19 mouse cellular contexts compared by ENCODE assay signal in the genomic region with DNA sequence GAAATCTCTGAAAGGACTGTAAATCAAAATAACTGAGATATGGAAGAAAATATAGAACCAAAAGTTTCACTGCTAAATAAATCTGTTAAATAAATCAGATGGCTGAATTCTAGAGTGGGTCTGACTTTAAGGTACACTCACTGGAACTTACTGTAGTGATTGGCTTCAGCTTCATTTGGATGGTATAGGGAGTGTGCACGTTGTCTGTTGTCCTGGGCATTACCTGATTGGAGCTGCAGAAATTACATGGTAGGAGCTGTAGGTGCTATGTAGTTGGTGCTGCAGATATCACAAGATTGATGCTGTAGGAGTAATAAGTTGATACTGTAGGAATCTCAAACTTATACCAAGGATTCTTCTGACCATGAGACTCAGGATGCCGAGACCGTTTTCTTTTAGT. TPM values are rescaled to one million over a fixed set of nuclear protein-coding genes. Genes with fewer than 3 reads are reported as not detected.
DNase-seq lines count a peak whose midpoint lies in the region; ATAC-seq lines count a peak whose summit lies in the region.
"Had no signal": no experiment of that assay in that cellular context is flagged by ENCODE, and none has a peak within 500 bp of the region (broad histone marks: within the 10 kb centered on the region; RNA-seq: fewer than 3 reads in every experiment).

No protein-coding gene starts in this region.

- H3K4me1 ChIP-seq in hindbrain, embryonic 11.5 days (replicated peaks; ENCODE audit: control insufficient read depth, insufficient read depth, low read length), result no peaks in the 10 kb centered on the region
- H3K4me1 ChIP-seq in hindbrain, embryonic 10.5 days (replicated peaks), result no peaks in the 10 kb centered on the region
- no peaks in the 10 kb centered on the region for H3K4me1 ChIP-seq in midbrain, embryonic 11.5 days (ENCODE audit: control insufficient read depth, insufficient read depth, low read length)
- no peaks in the 10 kb centered on the region for H3K4me1 ChIP-seq in midbrain, embryonic 15.5 days
- H3K4me1 ChIP-seq: heart, embryonic 12.5 days; limb, embryonic 13.5 days; midbrain, embryonic 12.5 days; neural tube, embryonic 12.5 days had no signal

- no peaks in the 10 kb centered on the region for H3K27me3 ChIP-seq in hindbrain, embryonic 11.5 days (ENCODE audit: control insufficient read depth, insufficient read depth, low read length)
- no peaks in the 10 kb centered on the region for H3K27me3 ChIP-seq in hindbrain, embryonic 10.5 days (ENCODE audit: insufficient read depth, poor library complexity, severe bottlenecking)
- no peaks in the 10 kb centered on the region for H3K27me3 ChIP-seq in midbrain, embryonic 11.5 days (ENCODE audit: control insufficient read depth, insufficient read depth, low read length)
- H3K27me3 ChIP-seq in midbrain, embryonic 15.5 days (replicated peaks), result no peaks in the 10 kb centered on the region
- H3K27me3 ChIP-seq: heart, embryonic 12.5 days; limb, embryonic 13.5 days; midbrain, embryonic 12.5 days; neural tube, embryonic 12.5 days had no signal

- H3K36me3 ChIP-seq in hindbrain, embryonic 11.5 days (ENCODE audit: control insufficient read depth, insufficient read depth, low read length), result 0 out of 2 replicates have a peak, but pooled peaks cover 2% of the 10 kb centered on the region
- no peaks in the 10 kb centered on the region for H3K36me3 ChIP-seq in hindbrain, embryonic 10.5 days
- H3K36me3 ChIP-seq in midbrain, embryonic 11.5 days (ENCODE audit: control insufficient read depth, insufficient read depth, low read length), result no peaks in the 10 kb centered on the region
- no peaks in the 10 kb centered on the region for H3K36me3 ChIP-seq in midbrain, embryonic 15.5 days (replicated peaks)
- H3K36me3 ChIP-seq: heart, embryonic 12.5 days; limb, embryonic 13.5 days; midbrain, embryonic 12.5 days; neural tube, embryonic 12.5 days had no signal

- H3K4me3 ChIP-seq in hindbrain, embryonic 11.5 days (ENCODE audit: low read depth, low read length), result no peak overlapping the region
- no peak overlapping the region for H3K4me3 ChIP-seq in hindbrain, embryonic 10.5 days
- no peak overlapping the region for H3K4me3 ChIP-seq in midbrain, embryonic 11.5 days (ENCODE audit: low read depth, low read length)
- H3K4me3 ChIP-seq in midbrain, embryonic 15.5 days, result no peak overlapping the region
- H3K4me3 ChIP-seq: heart, embryonic 12.5 days; limb, embryonic 13.5 days; midbrain, embryonic 12.5 days; neural tube, embryonic 12.5 days had no signal

- H3K9ac ChIP-seq in hindbrain, embryonic 11.5 days (ENCODE audit: low read depth, low read length), result no peak overlapping the region
- no peak overlapping the region for H3K9ac ChIP-seq in midbrain, embryonic 11.5 days (ENCODE audit: low read length)
- H3K9ac ChIP-seq in midbrain, embryonic 15.5 days, result no peak overlapping the region
- H3K9ac ChIP-seq: heart, embryonic 12.5 days; limb, embryonic 13.5 days; midbrain, embryonic 12.5 days; neural tube, embryonic 12.5 days had no signal

- WGBS in hindbrain, embryonic 11.5 days, result 64% methylated on average over 3 of the region's 3 CpGs
- WGBS in hindbrain, embryonic 10.5 days, result 68% methylated on average over 3 of the region's 3 CpGs
- 66% methylated on average over 3 of the region's 3 CpGs for WGBS in midbrain, embryonic 11.5 days
- WGBS in midbrain, embryonic 15.5 days, result 68% methylated on average over 3 of the region's 3 CpGs

- ATAC-seq in hindbrain, embryonic 11.5 days (ENCODE audit: low FRiP score), result peak; percentile 36; the same call in 1 of the 2 replicates
- ATAC-seq in midbrain, embryonic 11.5 days (ENCODE audit: low FRiP score), result peak; percentile 29; the same call in 1 of the 2 replicates
- no peak for ATAC-seq in midbrain, embryonic 15.5 days (replicated peaks)

- peaks cover 45% of the 10 kb centered on the region for H3K9me3 ChIP-seq in hindbrain, embryonic 11.5 days (ENCODE audit: control insufficient read depth, low read length)
- H3K9me3 ChIP-seq in hindbrain, embryonic 10.5 days, result peaks cover 53% of the 10 kb centered on the region
- peaks cover 43% of the 10 kb centered on the region for H3K9me3 ChIP-seq in midbrain, embryonic 11.5 days (ENCODE audit: control insufficient read depth, low read length)
- peaks cover 48% of the 10 kb centered on the region for H3K9me3 ChIP-seq in midbrain, embryonic 15.5 days

- DNase-seq in hindbrain, embryonic 11.5 days (ENCODE audit: low spot score), result peak; percentile 1
- no peak for DNase-seq in hindbrain, embryonic 10.5 days (ENCODE audit: low spot score)
- DNase-seq in midbrain, embryonic 11.5 days (ENCODE audit: low spot score, missing footprints), result no peak
- peak; percentile 14 for DNase-seq in MN1 (ENCODE audit: low spot score)
- peak; percentile 2 for DNase-seq in naive thymus-derived CD4-positive, alpha-beta T cell, adult 2 months (ENCODE audit: low read depth)
- no peak for DNase-seq in adrenal gland, postnatal 36 days
- DNase-seq: cerebellum, adult 18-20 months; gastrocnemius, postnatal 25 days; heart, postnatal 4 days; lung, postnatal 14 days; thymus, postnatal 36 days had no signal

- no peak overlapping the region for H3K27ac ChIP-seq in hindbrain, embryonic 11.5 days (ENCODE audit: low read depth, low read length)
- no peak overlapping the region for H3K27ac ChIP-seq in hindbrain, embryonic 10.5 days
- H3K27ac ChIP-seq in midbrain, embryonic 11.5 days (ENCODE audit: low read depth, low read length), result no peak overlapping the region
- H3K27ac ChIP-seq in midbrain, embryonic 15.5 days, result no peak overlapping the region
- H3K27ac ChIP-seq: limb, embryonic 13.5 days; midbrain, embryonic 12.5 days; neural tube, embryonic 12.5 days had no signal

- H3K4me2 ChIP-seq in hindbrain, embryonic 11.5 days (replicated peaks; ENCODE audit: low read depth, low read length), result no peak overlapping the region
- no peak overlapping the region for H3K4me2 ChIP-seq in midbrain, embryonic 11.5 days
- H3K4me2 ChIP-seq in midbrain, embryonic 15.5 days, result no peak overlapping the region
- H3K4me2 ChIP-seq: heart, embryonic 12.5 days; limb, embryonic 13.5 days; midbrain, embryonic 12.5 days; neural tube, embryonic 12.5 days had no signal

RNA-seq across cellular contexts. Expression of gene Trpm8, which starts 32.9 kb away (rescaled TPM):
- polyA plus RNA-seq in hindbrain, embryonic 11.5 days (2014; fragmentation: Nextera tagmentation; extraction: Ambion mirVana), result not detected in 2 replicates
- polyA plus RNA-seq in hindbrain, embryonic 10.5 days (2016; fragmentation: Nextera tagmentation; extraction: Ambion mirVana), result not detected in 2 replicates
- not detected in 2 replicates for polyA plus RNA-seq in midbrain, embryonic 11.5 days (2014; fragmentation: Nextera tagmentation; extraction: Ambion mirVana)
- polyA plus RNA-seq in midbrain, embryonic 15.5 days (2015; fragmentation: Nextera tagmentation; extraction: Ambion mirVana), result 0.09 and 0.10 TPM in 2 replicates
- total RNA-seq in adrenal gland, postnatal 36 days (2021), result not detected
- total RNA-seq: adrenal gland, adult 18-20 months; gastrocnemius, postnatal 25 days; heart, postnatal 4 days had no signal
- polyA plus RNA-seq: heart, embryonic 12.5 days; intestine, embryonic 14.5 days; kidney, embryonic 16.5 days; limb, embryonic 13.5 days; midbrain, embryonic 12.5 days; neural tube, embryonic 12.5 days had no signal

RNA-seq across cellular contexts. Expression of gene Hjurp, which starts 32.9 kb away (rescaled TPM):
- 126 and 136 TPM in 2 replicates for polyA plus RNA-seq in hindbrain, embryonic 11.5 days (2014; fragmentation: Nextera tagmentation; extraction: Ambion mirVana)
- polyA plus RNA-seq in hindbrain, embryonic 10.5 days (2016; fragmentation: Nextera tagmentation; extraction: Ambion mirVana), result 169 and 205 TPM in 2 replicates
- 135 TPM in 2 replicates for polyA plus RNA-seq in midbrain, embryonic 11.5 days (2014; fragmentation: Nextera tagmentation; extraction: Ambion mirVana)
- polyA plus RNA-seq in midbrain, embryonic 15.5 days (2015; fragmentation: Nextera tagmentation; extraction: Ambion mirVana), result 85.4 and 86.4 TPM in 2 replicates
- 10 to 100 TPM; 31.0 to 35.9 TPM for total RNA-seq in adrenal gland, postnatal 36 days (2021)

Comparison
In these comparisons a context has a peak if more than half of its experiments do, and no peak if none do; other contexts are left out.
1. DNase-seq: peak in hindbrain, embryonic 11.5 days (single experiment), MN1 (single experiment) and naive thymus-derived CD4-positive, alpha-beta T cell, adult 2 months (single experiment); none in hindbrain, embryonic 10.5 days (single experiment), midbrain, embryonic 11.5 days (single experiment) and adrenal gland, postnatal 36 days (0 of 2).